Mouse (Mus musculus): ENCODE data around the gene Clec2h. TPM values are rescaled to one million over a fixed set of nuclear protein-coding genes. Genes with fewer than 3 reads are reported as not detected.

Gene Clec2h
- total and polyA plus RNA-seq, 3 experiments, result 0.89 to 1.0 TPM; not detected in 1

- DNase-seq, result no peak
- WGBS, result 73% methylated on average over 3 of the region's 3 CpGs
- Histone ChIP-seq H3K27me3 (ENCODE audit: control insufficient read depth, insufficient read depth, low read length) (no peaks in the 10 kb centered on the region), H3K4me3 (no peak overlapping the region), H3K9ac (ENCODE audit: low read depth, low read length) (no peak overlapping the region), H3K27ac (no peak overlapping the region), H3K4me1 (ENCODE audit: control insufficient read depth, insufficient read depth, low read length) (no peaks in the 10 kb centered on the region), H3K36me3 (ENCODE audit: control insufficient read depth, insufficient read depth, low read length) (no peaks in the 10 kb centered on the region), H3K79me2 (replicated peaks; ENCODE audit: control insufficient read depth, insufficient read depth, low read length) (no peaks in the 10 kb centered on the region)
- intact Hi-C loops (cut with DNase I), result no loop called here
- TF ChIP-seq CTCF (IDR thresholded peaks at IDR 0.05) (no peak), POLR2A (IDR thresholded peaks at IDR 0.05; ENCODE audit: insufficient read depth, low read depth, low read length) (no peak), EP300 (IDR thresholded peaks at IDR 0.05; ENCODE audit: insufficient read depth, low read depth, low read length) (no peak)
Measured at GRCm38 (mm10) chr6:128701691-128702090, 39.5 kb downstream of the Clec2h start.

DNA sequence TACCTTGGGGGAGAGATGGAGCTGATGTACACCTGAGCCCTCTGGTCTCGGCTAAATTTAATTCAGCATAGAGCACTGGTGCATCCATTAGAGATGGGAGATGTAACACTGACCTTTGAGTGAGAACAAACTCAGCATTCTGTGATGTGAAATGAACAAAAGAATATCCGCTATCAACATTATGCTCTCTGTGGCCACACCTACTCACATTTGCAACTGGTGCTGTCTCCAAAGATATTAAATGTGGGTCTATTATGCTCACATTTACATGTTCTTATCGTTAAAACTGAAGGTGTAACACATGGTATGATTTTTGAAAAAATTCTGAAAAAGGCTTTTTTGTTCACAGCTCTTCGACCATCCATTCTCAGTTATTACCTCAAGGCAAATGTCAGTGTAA, 60.8 kb downstream of the Clec2h start, which contains the start of gene Klrb1:
Klrb1 (minus strand) TSS at position 101 of the 400 bp plus-strand sequence.
- Histone ChIP-seq H3K27ac (no peak within 1 kb of the TSS), H3K79me2 (replicated peaks; ENCODE audit: control insufficient read depth, insufficient read depth, low read length) (no peaks in the 10 kb centered on the region), H3K36me3 (ENCODE audit: control insufficient read depth, insufficient read depth, low read length) (no peaks in the 10 kb centered on the region), H3K4me3 (no peak within 1 kb of the TSS), H3K4me1 (ENCODE audit: control insufficient read depth, insufficient read depth, low read length) (no peaks in the 10 kb centered on the region), H3K9ac (ENCODE audit: low read depth, low read length) (no peak within 1 kb of the TSS), H3K27me3 (ENCODE audit: control insufficient read depth, insufficient read depth, low read length) (no peaks in the 10 kb centered on the region)
- 81% methylated on average over 4 of the region's 4 CpGs for WGBS
- TF ChIP-seq POLR2A (IDR thresholded peaks at IDR 0.05; ENCODE audit: insufficient read depth, low read depth, low read length), result no peak
- TF ChIP-seq CTCF (IDR thresholded peaks at IDR 0.05), result no peak
- no peak for TF ChIP-seq EP300 (IDR thresholded peaks at IDR 0.05; ENCODE audit: insufficient read depth, low read depth, low read length)
- intact Hi-C loops (cut with DNase I), result no loop called here
- DNase-seq, result no peak

Other genes starting within 250 kb of the Clec2h start
- gene Itfg2, start 237.5 kb upstream of the Clec2h start, total RNA-seq (2021), result 10 to 100 TPM; 17.0 to 21.2 TPM
- 11.9 and 21.5 TPM in 2 replicates for gene Itfg2, start 237.5 kb upstream of the Clec2h start, polyA plus RNA-seq (2012; rRNA removed)
- 100 to 1,000 TPM; 351 to 359 TPM for gene Fkbp4, start 223.7 kb upstream of the Clec2h start, total RNA-seq (2021)
- 206 and 250 TPM in 2 replicates for gene Fkbp4, start 223.7 kb upstream of the Clec2h start, polyA plus RNA-seq (2012; rRNA removed)
- gene Pzp, start 135.7 kb upstream of the Clec2h start, total RNA-seq (2021), result 1 to 10 TPM; 1.9 to 3.0 TPM
- 0.57 and 2.0 TPM in 2 replicates for gene Pzp, start 135.7 kb upstream of the Clec2h start, polyA plus RNA-seq (2012; rRNA removed)
- not detected for gene A2ml1, start 80.8 kb upstream of the Clec2h start, total RNA-seq (2021)
- gene A2ml1, start 80.8 kb upstream of the Clec2h start, polyA plus RNA-seq (2012; rRNA removed), result 1.6 TPM in 1 of 2 replicates, not detected in the other
- gene Klrb1a, start 38.9 kb upstream of the Clec2h start, total RNA-seq (2021), result not detected
- gene Klrb1a, start 38.9 kb upstream of the Clec2h start, polyA plus RNA-seq (2012; rRNA removed), result 0.20 and 0.59 TPM in 2 replicates
- gene Klrb1, start 60.7 kb downstream of the Clec2h start, total RNA-seq (2021), result not detected
- not detected in 2 replicates for gene Klrb1, start 60.7 kb downstream of the Clec2h start, polyA plus RNA-seq (2012; rRNA removed)
- gene Klrb1c, start 126.8 kb downstream of the Clec2h start, total RNA-seq (2021), result under 1 TPM; 0.18 TPM
- gene Klrb1c, start 126.8 kb downstream of the Clec2h start, polyA plus RNA-seq (2012; rRNA removed), result 0.20 and 0.92 TPM in 2 replicates
- gene Gm44511, start 163.9 kb downstream of the Clec2h start, total RNA-seq (2021), result not detected
- gene Gm44511, start 163.9 kb downstream of the Clec2h start, polyA plus RNA-seq (2012; rRNA removed), result 0.86 TPM in 1 of 2 replicates, not detected in the other
- gene Klrb1b, start 163.9 kb downstream of the Clec2h start, total RNA-seq (2021), result not detected
- 0.41 TPM in 1 of 2 replicates, not detected in the other for gene Klrb1b, start 163.9 kb downstream of the Clec2h start, polyA plus RNA-seq (2012; rRNA removed)
- under 1 TPM in 1 of 2 experiments, not detected in 1; 0.14 TPM for gene Clec2i, start 225.2 kb downstream of the Clec2h start, total RNA-seq (2021)
- 0.12 and 0.31 TPM in 2 replicates for gene Clec2i, start 225.2 kb downstream of the Clec2h start, polyA plus RNA-seq (2012; rRNA removed)
- under 1 TPM in 1 of 2 experiments, not detected in 1; 0.47 TPM for gene BC035044, start 228.7 kb downstream of the Clec2h start, total RNA-seq (2021)
- gene BC035044, start 228.7 kb downstream of the Clec2h start, polyA plus RNA-seq (2012; rRNA removed), result 0.35 and 0.50 TPM in 2 replicates

All from heart, adult 2 months (tissue).